Mouse (Mus musculus) ES-E14 (cell line): ENCODE data around the gene Ctse.

ENCODE experiments used
- HCFC1 ChIP-seq: IDR thresholded peaks from 2 replicates; pipeline ENCODE4 v1.6.1; 2012; ENCODE audit warnings: low read length, inconsistent platforms, borderline replicate concordance; ENCODE audit not compliant: insufficient read depth
- MAFK ChIP-seq: IDR thresholded peaks from 2 replicates; pipeline ENCODE4 v1.6.1; 2014; ENCODE audit warnings: mild to moderate bottlenecking, low read depth, low read length, inconsistent platforms; ENCODE audit not compliant: insufficient read depth
- ZNF384 ChIP-seq: IDR thresholded peaks from 2 replicates; pipeline ENCODE4 v1.6.1; 2012; ENCODE audit warnings: low read depth, low read length, inconsistent platforms

- TF ChIP-seq ZNF384: no peak
- no peak for TF ChIP-seq MAFK
- no peak for TF ChIP-seq HCFC1
Measured at GRCm38 (mm10) chr1:131600314-131600713, 37.8 kb upstream of the Ctse start.
